In the genomic region with DNA sequence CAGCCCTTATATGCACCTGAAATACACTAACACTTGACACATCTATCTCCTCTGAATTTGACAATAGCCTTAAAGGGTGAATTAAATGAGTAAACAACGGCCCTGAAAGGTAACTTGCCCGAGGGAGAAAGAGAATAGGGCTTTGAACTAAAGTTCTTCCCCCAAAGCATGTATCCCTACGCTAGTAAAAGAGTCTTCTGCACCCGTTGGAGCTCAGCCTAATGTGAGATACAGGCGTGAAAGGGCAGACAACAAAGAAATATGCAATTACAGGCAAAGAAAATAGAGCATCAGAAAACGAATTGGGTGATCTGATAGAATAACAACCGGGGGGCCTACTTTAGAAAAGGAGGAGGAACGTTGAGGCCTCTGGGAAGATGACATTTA, we compare ENCODE assay signal across 8 mouse cellular contexts. TPM values are rescaled to one million over a fixed set of nuclear protein-coding genes. Genes with fewer than 3 reads are reported as not detected.
DNase-seq lines count a peak whose midpoint lies in the region; ATAC-seq lines count a peak whose summit lies in the region.

No protein-coding gene starts in this region.

- 4% methylated on average over 8 of the region's 8 CpGs for WGBS in heart, embryonic 16.5 days
- WGBS in hindbrain, embryonic 11.5 days = 7% methylated on average over 8 of the region's 8 CpGs
- 6% methylated on average over 8 of the region's 8 CpGs for WGBS in midbrain, embryonic 13.5 days

- H3K4me3 ChIP-seq in heart, embryonic 16.5 days (ENCODE audit: low read length) = peak overlapping the region; percentile 78
- H3K4me3 ChIP-seq in hindbrain, embryonic 11.5 days (ENCODE audit: low read depth, low read length) = peak overlapping the region; percentile 94
- peak overlapping the region; percentile 81 for H3K4me3 ChIP-seq in midbrain, embryonic 13.5 days (replicated peaks)

- H3K27ac ChIP-seq in heart, embryonic 16.5 days (ENCODE audit: low read length) = peak overlapping the region; percentile 80
- peak overlapping the region; percentile 84 for H3K27ac ChIP-seq in hindbrain, embryonic 11.5 days (ENCODE audit: low read depth, low read length)
- peak overlapping the region; percentile 94 for H3K27ac ChIP-seq in midbrain, embryonic 13.5 days

- H3K9ac ChIP-seq in heart, embryonic 16.5 days (ENCODE audit: low read length) = peak overlapping the region; percentile 90
- peak overlapping the region; percentile 94 for H3K9ac ChIP-seq in hindbrain, embryonic 11.5 days (ENCODE audit: low read depth, low read length)
- peak overlapping the region; percentile 94 for H3K9ac ChIP-seq in midbrain, embryonic 13.5 days (replicated peaks)

- peak overlapping the region; percentile 86 for H3K4me2 ChIP-seq in heart, embryonic 16.5 days (ENCODE audit: low read depth, low read length)
- peak overlapping the region; percentile 38 for H3K4me2 ChIP-seq in hindbrain, embryonic 11.5 days (replicated peaks; ENCODE audit: low read depth, low read length)
- H3K4me2 ChIP-seq in midbrain, embryonic 13.5 days (replicated peaks) = peak overlapping the region; percentile 89

- no peaks in the 10 kb centered on the region for H3K9me3 ChIP-seq in heart, embryonic 16.5 days (replicated peaks; ENCODE audit: control insufficient read depth, low read length)
- H3K9me3 ChIP-seq in hindbrain, embryonic 11.5 days (ENCODE audit: control insufficient read depth, low read length) = no peaks in the 10 kb centered on the region
- no peaks in the 10 kb centered on the region for H3K9me3 ChIP-seq in midbrain, embryonic 13.5 days

- no peak for DNase-seq in heart, adult 9 months (ENCODE audit: low spot score in 2 of 2)
- DNase-seq in MN1 (ENCODE audit: low spot score) = peak; percentile 40
- DNase-seq in hindbrain, embryonic 11.5 days (ENCODE audit: low spot score) = no peak
- DNase-seq in adrenal gland, postnatal 4 days (ENCODE audit: low spot score in 2 of 2) = no peak
- no peak for DNase-seq in adrenal gland, postnatal 25 days

- no peaks in the 10 kb centered on the region for H3K27me3 ChIP-seq in heart, embryonic 16.5 days (ENCODE audit: control insufficient read depth, insufficient read depth, low read length)
- no peaks in the 10 kb centered on the region for H3K27me3 ChIP-seq in hindbrain, embryonic 11.5 days (ENCODE audit: control insufficient read depth, insufficient read depth, low read length)
- H3K27me3 ChIP-seq in midbrain, embryonic 13.5 days = no peaks in the 10 kb centered on the region

- no peak for ATAC-seq in heart, embryonic 16.5 days (replicated peaks; ENCODE audit: extremely low read depth, insufficient read depth, low FRiP score)
- ATAC-seq in hindbrain, embryonic 11.5 days (ENCODE audit: low FRiP score) = no peak
- no peak for ATAC-seq in midbrain, embryonic 13.5 days
- no peak for ATAC-seq in cerebellum, adult (ENCODE audit: insufficient number of reproducible peaks, low FRiP score, low TSS enrichment)

- 0 out of 2 replicates have a peak, but pooled peaks cover 2% of the 10 kb centered on the region for H3K36me3 ChIP-seq in heart, embryonic 16.5 days (ENCODE audit: control insufficient read depth, insufficient read depth)
- no peaks in the 10 kb centered on the region for H3K36me3 ChIP-seq in hindbrain, embryonic 11.5 days (ENCODE audit: control insufficient read depth, insufficient read depth, low read length)
- H3K36me3 ChIP-seq in midbrain, embryonic 13.5 days = peaks cover 6% of the 10 kb centered on the region

- H3K4me1 ChIP-seq in heart, embryonic 16.5 days (ENCODE audit: control insufficient read depth, insufficient read depth, low read length) = peaks cover 14% of the 10 kb centered on the region
- H3K4me1 ChIP-seq in hindbrain, embryonic 11.5 days (replicated peaks; ENCODE audit: control insufficient read depth, insufficient read depth, low read length) = no peaks in the 10 kb centered on the region
- H3K4me1 ChIP-seq in midbrain, embryonic 13.5 days (replicated peaks) = peaks cover 28% of the 10 kb centered on the region

RNA-seq across cellular contexts. Expression of a gene that starts 0.9 kb away (rescaled TPM):
- 97.4 and 98.6 TPM in 2 replicates for polyA plus RNA-seq in heart, embryonic 16.5 days (2015; fragmentation: Nextera tagmentation; extraction: Ambion mirVana)
- 154 and 157 TPM in 2 replicates for polyA plus RNA-seq in hindbrain, embryonic 11.5 days (2014; fragmentation: Nextera tagmentation; extraction: Ambion mirVana)
- polyA plus RNA-seq in midbrain, embryonic 13.5 days (2015; fragmentation: Nextera tagmentation; extraction: Ambion mirVana) = 157 and 169 TPM in 2 replicates
- total RNA-seq in adrenal gland, postnatal 4 days (2021) = 100 to 1,000 TPM; 129 to 141 TPM
- 150 and 170 TPM in 2 replicates for total RNA-seq in adrenal gland, postnatal 25 days (2021)

RNA-seq across cellular contexts. Expression of a gene that starts 37.9 kb away (rescaled TPM):
- polyA plus RNA-seq in heart, embryonic 16.5 days (2015; fragmentation: Nextera tagmentation; extraction: Ambion mirVana) = 27.3 and 28.8 TPM in 2 replicates
- polyA plus RNA-seq in hindbrain, embryonic 11.5 days (2014; fragmentation: Nextera tagmentation; extraction: Ambion mirVana) = 36.0 and 37.4 TPM in 2 replicates
- polyA plus RNA-seq in midbrain, embryonic 13.5 days (2015; fragmentation: Nextera tagmentation; extraction: Ambion mirVana) = 44.5 and 46.1 TPM in 2 replicates
- 10 to 100 TPM; 42.0 to 43.8 TPM for total RNA-seq in adrenal gland, postnatal 4 days (2021)
- total RNA-seq in adrenal gland, postnatal 25 days (2021) = 39.8 and 39.9 TPM in 2 replicates

RNA-seq across cellular contexts. Expression of a gene that starts 44.3 kb away (rescaled TPM):
- not detected in 2 replicates for polyA plus RNA-seq in heart, embryonic 16.5 days (2015; fragmentation: Nextera tagmentation; extraction: Ambion mirVana)
- polyA plus RNA-seq in hindbrain, embryonic 11.5 days (2014; fragmentation: Nextera tagmentation; extraction: Ambion mirVana) = not detected in 2 replicates
- polyA plus RNA-seq in midbrain, embryonic 13.5 days (2015; fragmentation: Nextera tagmentation; extraction: Ambion mirVana) = not detected in 2 replicates
- not detected for total RNA-seq in adrenal gland, postnatal 4 days (2021)
- total RNA-seq in adrenal gland, postnatal 25 days (2021) = not detected in 2 replicates

RNA-seq across cellular contexts. Expression of a gene that starts 59.6 kb away (rescaled TPM):
- polyA plus RNA-seq in heart, embryonic 16.5 days (2015; fragmentation: Nextera tagmentation; extraction: Ambion mirVana) = 7.3 and 7.5 TPM in 2 replicates
- 2.5 and 3.1 TPM in 2 replicates for polyA plus RNA-seq in hindbrain, embryonic 11.5 days (2014; fragmentation: Nextera tagmentation; extraction: Ambion mirVana)
- 2.4 and 2.5 TPM in 2 replicates for polyA plus RNA-seq in midbrain, embryonic 13.5 days (2015; fragmentation: Nextera tagmentation; extraction: Ambion mirVana)
- 10 to 100 TPM; 30.2 to 32.7 TPM for total RNA-seq in adrenal gland, postnatal 4 days (2021)
- total RNA-seq in adrenal gland, postnatal 25 days (2021) = 21.8 and 24.0 TPM in 2 replicates

Comparison
In these comparisons a context has a peak if more than half of its experiments do, and no peak if none do; other contexts are left out.
1. H3K4me2 ChIP-seq: peak in every context shown above with its lines; median percentile 89 in midbrain, embryonic 13.5 days; 86 in heart, embryonic 16.5 days; 38 in hindbrain, embryonic 11.5 days.